ENCODE assay signal across 19 mouse cellular contexts in the genomic region with DNA sequence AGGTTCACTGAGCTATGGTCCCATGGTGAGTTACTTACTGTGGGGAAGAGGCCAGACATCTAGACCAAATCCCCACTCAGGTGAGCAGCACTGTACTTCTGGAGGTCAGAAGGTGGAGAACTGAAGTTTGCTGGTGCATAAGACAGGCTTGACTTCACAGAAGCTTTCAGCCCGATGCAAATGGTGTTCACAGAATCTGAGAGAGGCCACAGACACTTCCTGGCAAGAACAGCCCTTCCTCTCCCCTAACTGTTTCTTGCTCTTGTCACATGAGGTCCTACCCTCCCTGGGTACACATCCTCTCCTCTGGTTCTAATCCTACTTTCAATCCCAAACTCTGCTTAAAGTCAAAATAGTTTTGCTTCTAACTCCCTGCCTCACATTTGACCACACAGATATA. TPM values are rescaled to one million over a fixed set of nuclear protein-coding genes. Genes with fewer than 3 reads are reported as not detected.
DNase-seq lines count a peak whose midpoint lies in the region; ATAC-seq lines count a peak whose summit lies in the region.
"Had no signal": no experiment of that assay in that cellular context is flagged by ENCODE, and none has a peak within 500 bp of the region (broad histone marks: within the 10 kb centered on the region; RNA-seq: fewer than 3 reads in every experiment).

No protein-coding gene starts in this region.

- no peaks in the 10 kb centered on the region for H3K9me3 ChIP-seq in hindbrain, embryonic 15.5 days
- H3K9me3 ChIP-seq in hindbrain, embryonic 11.5 days (ENCODE audit: control insufficient read depth, low read length): no peaks in the 10 kb centered on the region
- H3K9me3 ChIP-seq: limb, embryonic 10.5 days had no signal

- H3K36me3 ChIP-seq in hindbrain, embryonic 15.5 days: no peaks in the 10 kb centered on the region
- H3K36me3 ChIP-seq in hindbrain, embryonic 11.5 days (ENCODE audit: control insufficient read depth, insufficient read depth, low read length): no peaks in the 10 kb centered on the region
- H3K36me3 ChIP-seq: limb, embryonic 10.5 days had no signal

- no peaks in the 10 kb centered on the region for H3K4me1 ChIP-seq in hindbrain, embryonic 15.5 days (replicated peaks)
- H3K4me1 ChIP-seq in hindbrain, embryonic 11.5 days (replicated peaks; ENCODE audit: control insufficient read depth, insufficient read depth, low read length): no peaks in the 10 kb centered on the region
- H3K4me1 ChIP-seq: limb, embryonic 10.5 days had no signal

- H3K27me3 ChIP-seq in hindbrain, embryonic 15.5 days: no peaks in the 10 kb centered on the region
- no peaks in the 10 kb centered on the region for H3K27me3 ChIP-seq in hindbrain, embryonic 11.5 days (ENCODE audit: control insufficient read depth, insufficient read depth, low read length)
- H3K27me3 ChIP-seq: CH12.LX had no signal

- no peak for DNase-seq in hindbrain, embryonic 11.5 days (ENCODE audit: low spot score)
- peak; percentile 61 for DNase-seq in thymus, postnatal 14 days
- no peak for DNase-seq in adrenal gland, postnatal 4 days (ENCODE audit: low spot score in 2 of 2)
- no peak for DNase-seq in adrenal gland, adult 8-10 months
- DNase-seq: adrenal gland, postnatal 25 days; cerebellum, postnatal 14 days; kidney, adult 11 months had no signal

- no peak overlapping the region for H3K27ac ChIP-seq in hindbrain, embryonic 15.5 days (replicated peaks)
- no peak overlapping the region for H3K27ac ChIP-seq in hindbrain, embryonic 11.5 days (ENCODE audit: low read depth, low read length)
- H3K27ac ChIP-seq: hindbrain, postnatal 0 days; kidney, postnatal 0 days; limb, embryonic 10.5 days had no signal

- WGBS in hindbrain, embryonic 15.5 days: 45% methylated on average over 1 of the region's 1 CpGs
- WGBS in hindbrain, embryonic 11.5 days: 65% methylated on average over 1 of the region's 1 CpGs

- H3K4me2 ChIP-seq in hindbrain, embryonic 15.5 days: peak overlapping the region; percentile 11; the same call in 1 of the 2 replicates
- no peak overlapping the region for H3K4me2 ChIP-seq in hindbrain, embryonic 11.5 days (replicated peaks; ENCODE audit: low read depth, low read length)
- H3K4me2 ChIP-seq: liver, embryonic 11.5 days; lung, embryonic 14.5 days had no signal

- H3K9ac ChIP-seq in hindbrain, embryonic 15.5 days: no peak overlapping the region
- H3K9ac ChIP-seq in hindbrain, embryonic 11.5 days (ENCODE audit: low read depth, low read length): no peak overlapping the region
- H3K9ac ChIP-seq: lung, embryonic 14.5 days had no signal

- H3K4me3 ChIP-seq in hindbrain, embryonic 15.5 days: no peak overlapping the region
- H3K4me3 ChIP-seq in hindbrain, embryonic 11.5 days (ENCODE audit: low read depth, low read length): no peak overlapping the region
- H3K4me3 ChIP-seq: erythroblast, embryonic 14.5 days; layer of hippocampus, adult 2 months; limb, embryonic 10.5 days had no signal

- ATAC-seq in hindbrain, embryonic 15.5 days (ENCODE audit: low FRiP score, low read depth): no peak
- ATAC-seq in hindbrain, embryonic 11.5 days (ENCODE audit: low FRiP score): no peak
- peak; percentile 62 for ATAC-seq in CD4-positive, CD25-positive, alpha-beta regulatory T cell, adult 4 months
- peak; percentile 29 for ATAC-seq in granulocyte monocyte progenitor cell, adult 5-6 weeks (replicated peaks; ENCODE audit: poor library complexity, severe bottlenecking)
- ATAC-seq: hindbrain, postnatal 0 days; midbrain, embryonic 16.5 days had no signal

RNA-seq across cellular contexts. Expression of gene Arpp21, which starts 9.2 kb away (rescaled TPM):
- 42.0 and 54.5 TPM in 2 replicates for polyA plus RNA-seq in hindbrain, embryonic 15.5 days (2015; fragmentation: Nextera tagmentation; extraction: Ambion mirVana)
- 6.0 and 6.8 TPM in 2 replicates for polyA plus RNA-seq in hindbrain, embryonic 11.5 days (2014; fragmentation: Nextera tagmentation; extraction: Ambion mirVana)
- under 1 TPM in 1 of 2 experiments, not detected in 1; 0.36 TPM for polyA plus RNA-seq in CD4-positive, CD25-positive, alpha-beta regulatory T cell, adult 4 months (2017; shearing (Covaris generic))
- 0.54 TPM in 1 of 2 replicates, not detected in the other for total RNA-seq in granulocyte monocyte progenitor cell, adult 5-6 weeks (2014; fragmentation: Nextera tagmentation)
- 0.05 and 0.09 TPM in 2 replicates for total RNA-seq in granulocyte monocyte progenitor cell, adult 5-6 weeks (2017)
- 1 to 10 TPM in 1 of 2 experiments, under 1 TPM in 1; 0.95 to 4.9 TPM for total RNA-seq in adrenal gland, postnatal 4 days (2021)
- 1 to 10 TPM in 1 of 4 experiments, under 1 TPM in 3; 0.20 to 1.0 (median 0.58) TPM for total RNA-seq in adrenal gland, adult 8-10 months (2022)
- total RNA-seq: adrenal gland, postnatal 25 days; CH12.LX had no signal

Comparison
In these comparisons a context has a peak if more than half of its experiments do, and no peak if none do; other contexts are left out.
1. ATAC-seq: peak in CD4-positive, CD25-positive, alpha-beta regulatory T cell, adult 4 months (single experiment) and granulocyte monocyte progenitor cell, adult 5-6 weeks (single experiment); none in hindbrain, embryonic 15.5 days (single experiment) and hindbrain, embryonic 11.5 days (single experiment).